Comparison of ENCODE assay signal across 11 mouse cellular contexts in the genomic region with DNA sequence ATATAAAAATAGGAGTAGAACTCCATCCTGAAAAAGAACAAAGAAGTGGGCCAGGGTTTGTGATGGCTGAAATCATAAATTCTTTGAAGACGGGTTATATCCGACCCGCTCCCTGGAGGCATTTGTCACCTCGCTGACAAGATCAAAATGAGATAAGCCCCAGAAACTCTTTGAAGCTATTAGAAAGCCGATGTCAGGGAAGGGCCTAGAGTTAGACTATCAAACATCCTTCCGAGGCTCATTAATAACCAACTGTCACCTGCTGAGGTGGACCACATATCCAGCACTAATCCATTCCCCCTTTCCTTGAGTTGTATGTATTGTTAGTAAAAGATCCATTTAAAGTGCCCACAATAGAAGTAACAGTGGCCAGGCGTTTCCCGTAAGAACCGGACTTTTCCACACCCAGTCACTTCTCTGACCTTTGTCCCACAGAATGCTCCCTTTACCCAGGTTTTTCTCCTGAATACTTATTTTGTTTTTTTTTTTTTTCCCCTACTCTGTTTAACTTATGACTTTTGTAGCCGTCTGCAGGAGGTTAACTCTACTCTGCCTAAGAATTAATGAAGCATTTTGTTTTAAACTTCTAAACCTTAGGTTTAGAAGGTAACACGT. TPM values are rescaled to one million over a fixed set of nuclear protein-coding genes. Genes with fewer than 3 reads are reported as not detected.
"Had no signal": no experiment of that assay in that cellular context is flagged by ENCODE, and none has a peak within 500 bp of the region (broad histone marks: within the 10 kb centered on the region; RNA-seq: fewer than 3 reads in every experiment).

No protein-coding gene starts in this region.

- H3K27ac ChIP-seq: liver, embryonic 15.5 days; midbrain, embryonic 15.5 days; neural tube, embryonic 12.5 days; stomach, postnatal 0 days had no signal

- H3K36me3 ChIP-seq: liver, embryonic 15.5 days; midbrain, embryonic 15.5 days; neural tube, embryonic 12.5 days had no signal

- DNase-seq: kidney, postnatal 10 days; lung, adult 2 months; lung, postnatal 36 days; thymus, postnatal 4 days had no signal

- H3K9ac ChIP-seq: liver, embryonic 15.5 days; midbrain, embryonic 15.5 days; neural tube, embryonic 12.5 days had no signal

- ATAC-seq: lung, postnatal 0 days; midbrain, embryonic 15.5 days had no signal

- H3K4me2 ChIP-seq: liver, embryonic 11.5 days; liver, embryonic 15.5 days; midbrain, embryonic 15.5 days; neural tube, embryonic 12.5 days had no signal

- H3K4me3 ChIP-seq: liver, embryonic 15.5 days; midbrain, embryonic 15.5 days; neural tube, embryonic 12.5 days had no signal

- H3K4me1 ChIP-seq: liver, embryonic 15.5 days had no signal

- H3K9me3 ChIP-seq: liver, embryonic 15.5 days; midbrain, embryonic 15.5 days; neural tube, embryonic 12.5 days had no signal

- H3K27me3 ChIP-seq: liver, embryonic 15.5 days; midbrain, embryonic 15.5 days; neural tube, embryonic 12.5 days had no signal

RNA-seq across cellular contexts. Expression of gene Prickle1, which starts 24.7 kb away (rescaled TPM):
- total RNA-seq: monocyte, adult 5-6 weeks had no signal
